Mouse (Mus musculus): Measurements from ENCODE around the gene Fzr1. TPM values are rescaled to one million over a fixed set of nuclear protein-coding genes. Genes with fewer than 3 reads are reported as not detected.

Gene Fzr1
- total and polyA plus RNA-seq, 2 experiments from 2014 or later: 98.3 to 147 TPM

GRCm38 (mm10) chr10:81421797-81422100 is 43.4 kb upstream of the Fzr1 start:
- Histone ChIP-seq H3K27ac (ENCODE audit: low read depth, low read length) (no peak overlapping the region), H3K36me3 (ENCODE audit: insufficient read depth, low read length) (0 out of 2 replicates have a peak, but pooled peaks cover 12% of the 10 kb centered on the region), H3K9ac (replicated peaks; ENCODE audit: low read length, poor library complexity, severe bottlenecking) (no peak overlapping the region), H3K27me3 (ENCODE audit: insufficient read depth, low read length) (no peaks in the 10 kb centered on the region), H3K4me3 (ENCODE audit: low read depth, low read length) (no peak overlapping the region), H3K4me2 (ENCODE audit: low read depth, low read length, poor library complexity, severe bottlenecking) (no peak overlapping the region), H3K9me3 (ENCODE audit: low read length) (no peaks in the 10 kb centered on the region), H3K4me1 (ENCODE audit: insufficient read depth, low read length) (peaks cover 6% of the 10 kb centered on the region; the same call in 1 of the 2 replicates)
- TF ChIP-seq CTCF (IDR thresholded peaks at IDR 0.05): no peak
- 79% methylated on average over 5 of the region's 5 CpGs for WGBS
- no peak for ATAC-seq (ENCODE audit: low FRiP score)
- no peak for DNase-seq (ENCODE audit: low spot score)

- H3K4me2 ChIP-seq (ENCODE audit: low read depth, low read length, poor library complexity, severe bottlenecking): no peak overlapping the region
- H3K27me3 ChIP-seq (ENCODE audit: insufficient read depth, low read length): no peaks in the 10 kb centered on the region
- ATAC-seq (ENCODE audit: low FRiP score) (no peak), DNase-seq (ENCODE audit: low spot score) (no peak)
- no peaks in the 10 kb centered on the region for H3K9me3 ChIP-seq (ENCODE audit: low read length)
- WGBS: 85% methylated on average over 4 of the region's 4 CpGs
- H3K27ac ChIP-seq (ENCODE audit: low read depth, low read length): no peak overlapping the region
- no peak for TF ChIP-seq CTCF (IDR thresholded peaks at IDR 0.05)
- H3K4me1 ChIP-seq (ENCODE audit: insufficient read depth, low read length): peaks cover 3% of the 10 kb centered on the region; the same call in 1 of the 2 replicates
- H3K4me3 ChIP-seq (ENCODE audit: low read depth, low read length): no peak overlapping the region
- no peak overlapping the region for H3K9ac ChIP-seq (replicated peaks; ENCODE audit: low read length, poor library complexity, severe bottlenecking)
- 0 out of 2 replicates have a peak, but pooled peaks cover 12% of the 10 kb centered on the region for H3K36me3 ChIP-seq (ENCODE audit: insufficient read depth, low read length)
Measured at GRCm38 (mm10) chr10:81421041-81421796, 42.9 kb upstream of the Fzr1 start.

GRCm38 (mm10) chr10:81420191-81420767 is 42.0 kb upstream of the Fzr1 start:
- no peaks in the 10 kb centered on the region for H3K9me3 ChIP-seq (ENCODE audit: low read length)
- H3K4me2 ChIP-seq (ENCODE audit: low read depth, low read length, poor library complexity, severe bottlenecking): no peak overlapping the region
- peaks cover 1% of the 10 kb centered on the region; the same call in 1 of the 2 replicates for H3K4me1 ChIP-seq (ENCODE audit: insufficient read depth, low read length)
- ATAC-seq (ENCODE audit: low FRiP score): no peak
- no peak for DNase-seq (ENCODE audit: low spot score)
- H3K27ac ChIP-seq (ENCODE audit: low read depth, low read length): no peak overlapping the region
- H3K27me3 ChIP-seq (ENCODE audit: insufficient read depth, low read length): no peaks in the 10 kb centered on the region
- TF ChIP-seq CTCF (IDR thresholded peaks at IDR 0.05): no peak
- no peak overlapping the region for H3K4me3 ChIP-seq (ENCODE audit: low read depth, low read length)
- H3K36me3 ChIP-seq (ENCODE audit: insufficient read depth, low read length): 0 out of 2 replicates have a peak, but pooled peaks cover 12% of the 10 kb centered on the region
- 86% methylated on average over 39 of the region's 40 CpGs for WGBS
- H3K9ac ChIP-seq (replicated peaks; ENCODE audit: low read length, poor library complexity, severe bottlenecking): no peak overlapping the region

- H3K9me3 ChIP-seq (ENCODE audit: low read length): no peaks in the 10 kb centered on the region
- WGBS: 90% methylated on average over 10 of the region's 10 CpGs
- no peak overlapping the region for H3K4me2 ChIP-seq (ENCODE audit: low read depth, low read length, poor library complexity, severe bottlenecking)
- H3K27me3 ChIP-seq (ENCODE audit: insufficient read depth, low read length): no peaks in the 10 kb centered on the region
- DNase-seq (ENCODE audit: low spot score): no peak
- 0 out of 2 replicates have a peak, but pooled peaks cover 12% of the 10 kb centered on the region for H3K36me3 ChIP-seq (ENCODE audit: insufficient read depth, low read length)
- H3K4me1 ChIP-seq (ENCODE audit: insufficient read depth, low read length): peaks cover 1% of the 10 kb centered on the region; the same call in 1 of the 2 replicates
- no peak for TF ChIP-seq CTCF (IDR thresholded peaks at IDR 0.05)
- H3K4me3 ChIP-seq (ENCODE audit: low read depth, low read length): no peak overlapping the region
- no peak overlapping the region for H3K9ac ChIP-seq (replicated peaks; ENCODE audit: low read length, poor library complexity, severe bottlenecking)
- no peak overlapping the region for H3K27ac ChIP-seq (ENCODE audit: low read depth, low read length)
- no peak for ATAC-seq (ENCODE audit: low FRiP score)
Measured at GRCm38 (mm10) chr10:81419111-81419928, 41.0 kb upstream of the Fzr1 start.

- Histone ChIP-seq H3K9ac (replicated peaks; ENCODE audit: low read length, poor library complexity, severe bottlenecking) (no peak overlapping the region), H3K27me3 (ENCODE audit: insufficient read depth, low read length) (no peaks in the 10 kb centered on the region), H3K9me3 (ENCODE audit: low read length) (no peaks in the 10 kb centered on the region), H3K4me3 (ENCODE audit: low read depth, low read length) (no peak overlapping the region), H3K4me1 (ENCODE audit: insufficient read depth, low read length) (peaks cover 3% of the 10 kb centered on the region; the same call in 1 of the 2 replicates), H3K4me2 (ENCODE audit: low read depth, low read length, poor library complexity, severe bottlenecking) (no peak overlapping the region), H3K27ac (ENCODE audit: low read depth, low read length) (no peak overlapping the region), H3K36me3 (ENCODE audit: insufficient read depth, low read length) (0 out of 2 replicates have a peak, but pooled peaks cover 12% of the 10 kb centered on the region)
- DNase-seq (ENCODE audit: low spot score) (no peak), ATAC-seq (ENCODE audit: low FRiP score) (no peak)
- no peak for TF ChIP-seq CTCF (IDR thresholded peaks at IDR 0.05)
- WGBS: 51% methylated on average over 11 of the region's 11 CpGs
Measured at GRCm38 (mm10) chr10:81418216-81419070, 40.1 kb upstream of the Fzr1 start.

All from midbrain, postnatal 0 days (tissue).